Mouse (Mus musculus): ENCODE measurements around the gene Ccdc136. TPM values are rescaled to one million over a fixed set of nuclear protein-coding genes. Genes with fewer than 3 reads are reported as not detected.
A peak's percentile ranks its signal among the peaks of the same experiment; 100 is the strongest.

The Ccdc136 gene
- polyA plus RNA-seq, 1 experiment from 2014 or later = 28.2 TPM

DNA sequence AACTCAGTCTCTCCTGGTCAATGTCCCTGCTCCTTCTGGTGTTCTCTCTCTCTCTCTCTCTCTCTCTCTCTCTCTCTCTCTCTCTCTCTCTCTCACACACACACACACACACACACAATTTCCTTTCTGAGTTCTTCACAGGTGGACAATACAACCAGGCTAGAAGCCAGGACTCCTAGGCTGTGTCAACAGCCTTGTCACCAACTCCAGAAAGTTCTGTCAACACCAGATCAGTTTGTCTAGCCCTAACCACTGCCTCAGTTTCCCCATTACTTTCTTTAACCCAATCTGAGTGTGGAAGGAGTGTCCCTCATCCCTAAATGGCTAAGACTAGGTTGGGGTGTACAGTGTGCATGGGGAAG, 36.5 kb downstream of the Ccdc136 start:
- no peak for ATAC-seq (ENCODE audit: low FRiP score, low read depth)
- Histone ChIP-seq H3K4me3 (peak overlapping the region; percentile 66), H3K27me3 (peaks cover 36% of the 10 kb centered on the region), H3K4me1 (peaks cover 62% of the 10 kb centered on the region), H3K9ac (peak overlapping the region; percentile 75), H3K36me3 (no peaks in the 10 kb centered on the region), H3K4me2 (replicated peaks) (peak overlapping the region; percentile 83), H3K9me3 (no peaks in the 10 kb centered on the region), H3K27ac (no peak overlapping the region)

DNA sequence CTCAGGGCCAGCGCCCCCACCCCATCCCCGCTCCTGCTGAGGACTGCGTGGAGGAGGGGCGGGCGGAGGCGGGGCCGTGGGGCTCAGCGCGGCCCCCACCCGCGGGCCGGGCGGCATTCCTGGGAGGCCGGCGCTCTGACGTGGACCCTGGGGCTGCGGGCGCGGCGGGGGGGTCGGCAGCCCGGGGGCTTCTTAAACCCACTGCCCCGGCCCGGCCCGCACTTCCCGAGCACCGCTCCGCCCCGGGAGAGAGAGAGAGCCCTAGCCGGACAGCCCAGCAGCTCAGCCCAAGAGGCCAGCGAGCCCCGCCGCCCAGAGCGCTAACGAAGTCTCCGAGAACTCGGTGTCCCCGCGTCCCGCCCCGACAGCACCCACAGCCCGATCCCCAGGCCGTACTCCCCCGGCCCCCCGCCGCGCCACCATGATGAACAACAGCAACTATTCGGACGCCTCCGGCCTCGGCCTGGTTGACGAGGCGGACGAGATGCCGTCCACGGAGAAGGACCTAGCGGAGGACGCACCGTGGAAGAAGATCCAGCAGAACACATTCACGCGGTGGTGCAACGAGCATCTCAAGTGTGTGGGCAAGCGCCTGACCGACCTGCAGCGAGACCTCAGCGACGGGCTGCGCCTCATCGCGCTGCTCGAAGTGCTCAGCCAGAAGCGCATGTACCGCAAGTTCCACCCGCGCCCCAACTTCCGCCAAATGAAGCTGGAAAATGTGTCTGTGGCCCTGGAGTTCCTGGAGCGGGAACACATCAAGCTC, 37.1 kb downstream of the Ccdc136 start, which contains the start of gene Flnc:
Gene Flnc (plus strand): TSS at position 219 of the 766 bp plus-strand sequence.
- Histone ChIP-seq H3K9me3 (no peaks in the 10 kb centered on the region), H3K4me2 (replicated peaks) (peak within 1 kb of the TSS; percentile 83), H3K27me3 (peaks cover 36% of the 10 kb centered on the region), H3K36me3 (0 out of 2 replicates have a peak, but pooled peaks cover 1% of the 10 kb centered on the region), H3K9ac (peak within 1 kb of the TSS; percentile 75), H3K4me1 (peaks cover 62% of the 10 kb centered on the region), H3K27ac (peak within 1 kb of the TSS; percentile 72), H3K4me3 (peak within 1 kb of the TSS; percentile 66)
- under 1% methylated on average over 63 of the region's 77 CpGs for WGBS
- ATAC-seq (ENCODE audit: low FRiP score, low read depth) = peak; percentile 16; the same call in 1 of the 2 replicates

DNA sequence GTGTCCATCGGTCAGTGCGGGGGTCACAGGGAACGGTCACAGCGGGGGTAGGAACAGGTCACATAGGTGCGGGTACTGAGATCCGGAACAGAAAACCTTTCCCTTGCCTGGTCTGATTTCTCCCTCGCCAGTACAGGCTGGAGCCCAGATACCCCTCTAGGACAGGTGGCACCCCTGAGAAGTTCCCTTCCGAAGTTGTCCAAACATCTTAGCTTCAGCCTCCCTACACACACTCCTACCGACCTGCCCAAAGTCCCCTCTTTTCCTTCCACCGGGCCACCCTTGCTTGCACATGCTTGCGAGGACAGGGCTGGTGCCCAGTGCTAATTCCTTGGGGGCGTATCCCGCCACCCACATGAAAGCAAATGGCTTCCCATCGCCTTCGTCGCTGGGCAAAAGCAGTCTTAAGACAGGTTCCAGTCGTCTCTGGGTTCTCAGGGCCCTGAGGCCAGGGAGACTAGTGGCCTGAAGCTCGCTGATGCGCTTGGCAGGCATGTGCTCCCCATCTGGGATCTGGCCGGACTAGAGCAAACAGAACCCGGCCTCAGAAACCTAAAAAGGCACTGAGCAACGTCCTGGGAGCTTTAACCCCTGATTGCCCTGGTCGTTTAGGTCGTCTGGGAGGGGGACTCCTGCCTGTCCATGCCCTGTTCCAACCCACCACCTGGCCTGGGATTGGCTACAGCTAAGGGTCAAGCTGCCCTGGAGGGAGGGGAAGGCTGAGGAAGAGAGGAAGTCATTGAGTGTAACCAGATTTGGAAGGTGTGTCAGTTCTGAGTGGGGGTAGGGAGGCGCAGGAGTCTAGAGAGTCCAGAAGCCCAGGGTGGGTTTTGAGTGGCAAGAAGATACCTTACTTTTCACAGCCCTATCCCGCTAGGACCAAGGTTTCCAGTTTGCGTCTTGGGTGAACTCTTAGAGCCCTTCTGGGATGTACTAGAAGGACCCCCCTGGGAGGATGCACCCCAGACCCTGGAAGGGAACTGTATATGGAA, 38.0 kb downstream of the Ccdc136 start:
- Histone ChIP-seq H3K27ac (peak overlapping the region; percentile 87; the same call in 1 of the 2 replicates), H3K9ac (peak overlapping the region; percentile 75), H3K27me3 (peaks cover 36% of the 10 kb centered on the region)

DNA sequence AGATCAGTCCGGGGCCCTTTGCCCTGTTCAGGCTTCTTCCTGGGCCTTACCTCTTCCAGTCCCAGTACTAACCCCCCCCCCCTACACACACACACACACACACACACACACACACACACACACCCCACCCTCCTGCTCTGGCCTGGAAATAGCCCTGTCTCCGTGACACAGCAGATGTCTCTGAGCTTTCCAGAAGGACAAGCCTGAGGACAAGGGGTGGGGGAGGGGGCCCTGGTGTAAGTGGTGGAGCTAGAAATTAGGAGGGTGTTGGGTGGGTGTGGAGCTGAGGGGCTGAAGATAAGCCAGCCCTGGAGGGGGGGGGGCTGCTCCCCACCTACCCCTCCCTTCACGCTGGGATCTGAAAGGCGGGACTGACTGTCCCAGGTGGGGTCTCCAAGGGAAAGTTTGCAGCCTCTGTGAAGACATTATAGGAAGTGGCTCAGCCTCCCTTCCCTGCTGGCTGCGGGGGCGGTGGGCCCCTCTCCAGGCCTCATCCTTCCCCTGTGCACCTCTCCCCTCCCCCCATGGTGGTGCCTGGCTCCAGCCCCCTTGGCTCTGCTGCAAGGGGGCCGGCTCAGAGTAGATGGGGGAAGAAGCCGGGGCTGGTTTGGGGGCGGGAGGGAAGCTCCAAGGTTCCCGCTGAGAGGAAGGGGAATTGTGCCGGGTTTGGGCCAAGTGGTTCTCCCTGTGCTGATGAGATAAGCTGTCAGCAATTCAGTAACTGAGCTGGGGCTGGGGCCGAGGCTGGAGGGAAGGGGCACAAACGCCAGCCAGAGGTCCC, 39.0 kb downstream of the Ccdc136 start:
- H3K4me1 ChIP-seq = peaks cover 62% of the 10 kb centered on the region
- peak overlapping the region; percentile 66 for H3K4me3 ChIP-seq
- H3K9me3 ChIP-seq = no peaks in the 10 kb centered on the region
- H3K9ac ChIP-seq = peak overlapping the region; percentile 75
- WGBS = 5% methylated on average over 13 of the region's 13 CpGs
- H3K4me2 ChIP-seq (replicated peaks) = peak overlapping the region; percentile 83
- peak overlapping the region; percentile 87 for H3K27ac ChIP-seq
- peaks cover 17% of the 10 kb centered on the region; the same call in 1 of the 2 replicates for H3K36me3 ChIP-seq
- ATAC-seq (ENCODE audit: low FRiP score, low read depth) = peak; percentile 68
- peaks cover 36% of the 10 kb centered on the region for H3K27me3 ChIP-seq

More for the DNA sequence above, 38.0 kb downstream of the Ccdc136 start:
- ATAC-seq (ENCODE audit: low FRiP score, low read depth) = no peak
- H3K9me3 ChIP-seq = no peaks in the 10 kb centered on the region
- 0 out of 2 replicates have a peak, but pooled peaks cover 7% of the 10 kb centered on the region for H3K36me3 ChIP-seq
- WGBS = 3% methylated on average over 27 of the region's 27 CpGs
- peak overlapping the region; percentile 66 for H3K4me3 ChIP-seq
- H3K4me1 ChIP-seq = peaks cover 62% of the 10 kb centered on the region
- H3K4me2 ChIP-seq (replicated peaks) = peak overlapping the region; percentile 83

DNA sequence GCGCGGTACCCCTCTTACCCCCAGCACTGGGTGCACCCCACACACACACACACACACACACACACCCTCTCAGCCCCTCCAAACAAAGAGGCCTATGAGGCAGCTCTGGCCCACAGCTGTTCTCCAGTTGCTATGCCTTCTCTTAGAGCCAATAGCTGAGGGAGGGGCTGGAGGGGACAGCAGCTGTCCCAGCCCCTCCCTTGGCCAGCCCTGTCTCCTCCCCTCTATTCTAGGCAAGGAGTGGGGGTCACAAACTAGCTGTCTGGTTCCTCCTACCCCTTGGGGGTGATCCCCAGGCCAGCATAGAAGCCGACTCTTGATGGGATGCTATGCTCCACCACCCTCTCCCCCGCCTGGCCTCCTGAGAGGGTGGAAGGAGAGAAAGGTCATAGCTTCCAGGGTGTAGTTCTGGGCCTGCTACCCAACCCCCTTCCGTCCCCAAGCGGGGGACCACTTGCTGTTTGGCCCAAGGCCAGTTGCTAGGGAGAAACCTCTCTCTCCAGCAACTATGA, 39.9 kb downstream of the Ccdc136 start:
- H3K36me3 ChIP-seq = peaks cover 26% of the 10 kb centered on the region; the same call in 1 of the 2 replicates
- peaks cover 36% of the 10 kb centered on the region for H3K27me3 ChIP-seq
- peak; percentile 55 for ATAC-seq (ENCODE audit: low FRiP score, low read depth)
- H3K9ac ChIP-seq = peak overlapping the region; percentile 75
- peaks cover 57% of the 10 kb centered on the region for H3K4me1 ChIP-seq
- peak overlapping the region; percentile 87 for H3K27ac ChIP-seq
- H3K4me2 ChIP-seq (replicated peaks) = peak overlapping the region; percentile 83
- 8% methylated on average over 5 of the region's 6 CpGs for WGBS
- no peaks in the 10 kb centered on the region for H3K9me3 ChIP-seq
- H3K4me3 ChIP-seq = peak overlapping the region; percentile 66

DNA sequence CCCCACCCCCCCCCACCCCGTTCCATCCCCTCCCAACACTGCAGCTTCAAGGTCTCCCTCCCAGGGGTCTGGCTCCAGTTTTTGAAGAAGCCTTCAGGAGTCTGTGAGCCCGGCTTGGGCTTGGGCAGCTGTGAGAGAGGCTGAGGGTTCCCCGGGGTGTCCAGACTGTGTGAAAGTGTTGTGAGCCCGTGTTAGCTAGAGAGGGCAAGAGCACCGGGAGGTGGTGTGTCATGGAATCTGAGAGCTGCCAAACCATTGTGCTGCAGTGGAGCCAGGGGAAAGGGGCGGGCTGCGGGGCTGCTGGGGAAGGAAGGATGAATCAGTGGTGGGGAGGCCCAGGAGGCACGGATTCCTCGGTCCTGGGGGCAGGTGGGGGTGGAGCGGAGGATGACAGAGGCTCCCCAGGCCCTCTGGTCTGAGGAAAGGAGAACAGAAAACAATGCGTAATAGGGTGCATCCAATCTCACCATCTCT, 40.4 kb downstream of the Ccdc136 start:
- ATAC-seq (ENCODE audit: low FRiP score, low read depth) = peak; percentile 10; the same call in 1 of the 2 replicates
- peaks cover 53% of the 10 kb centered on the region for H3K4me1 ChIP-seq
- no peaks in the 10 kb centered on the region for H3K9me3 ChIP-seq
- peak overlapping the region; percentile 87 for H3K27ac ChIP-seq
- peaks cover 31% of the 10 kb centered on the region; the same call in 1 of the 2 replicates for H3K36me3 ChIP-seq
- peaks cover 33% of the 10 kb centered on the region for H3K27me3 ChIP-seq
- peak overlapping the region; percentile 45; the same call in 1 of the 2 replicates for H3K9ac ChIP-seq
- peak overlapping the region; percentile 66 for H3K4me3 ChIP-seq
- peak overlapping the region; percentile 83 for H3K4me2 ChIP-seq (replicated peaks)
- WGBS = 11% methylated on average over 11 of the region's 11 CpGs

DNA sequence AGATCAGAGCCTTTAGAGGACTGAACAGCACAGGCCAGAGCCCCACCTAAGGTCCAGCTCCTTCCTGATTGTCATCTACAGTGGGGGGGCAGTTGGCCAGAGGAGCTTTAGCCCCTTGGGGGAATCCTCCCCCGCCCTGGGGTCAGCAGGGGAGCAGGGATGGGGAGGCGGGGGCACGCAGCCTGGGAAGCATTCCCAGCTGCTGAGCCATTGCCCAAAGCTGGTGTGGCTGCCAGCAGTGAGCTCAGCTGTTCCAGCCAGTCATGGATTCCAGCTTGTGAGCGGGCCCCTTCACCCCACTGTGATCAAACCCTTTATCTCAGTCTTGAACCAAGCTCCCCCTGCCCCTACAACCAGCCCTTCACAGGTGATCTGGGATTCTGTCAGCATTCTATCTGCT, 43.1 kb downstream of the Ccdc136 start:
- no peak overlapping the region for H3K4me3 ChIP-seq
- WGBS = 73% methylated on average over 4 of the region's 4 CpGs
- no peaks in the 10 kb centered on the region for H3K9me3 ChIP-seq
- ATAC-seq (ENCODE audit: low FRiP score, low read depth) = no peak
- no peak overlapping the region for H3K27ac ChIP-seq
- no peak overlapping the region for H3K4me2 ChIP-seq (replicated peaks)
- H3K36me3 ChIP-seq = peaks cover 57% of the 10 kb centered on the region
- H3K4me1 ChIP-seq = peaks cover 31% of the 10 kb centered on the region
- H3K27me3 ChIP-seq = peaks cover 9% of the 10 kb centered on the region
- no peak overlapping the region for H3K9ac ChIP-seq

DNA sequence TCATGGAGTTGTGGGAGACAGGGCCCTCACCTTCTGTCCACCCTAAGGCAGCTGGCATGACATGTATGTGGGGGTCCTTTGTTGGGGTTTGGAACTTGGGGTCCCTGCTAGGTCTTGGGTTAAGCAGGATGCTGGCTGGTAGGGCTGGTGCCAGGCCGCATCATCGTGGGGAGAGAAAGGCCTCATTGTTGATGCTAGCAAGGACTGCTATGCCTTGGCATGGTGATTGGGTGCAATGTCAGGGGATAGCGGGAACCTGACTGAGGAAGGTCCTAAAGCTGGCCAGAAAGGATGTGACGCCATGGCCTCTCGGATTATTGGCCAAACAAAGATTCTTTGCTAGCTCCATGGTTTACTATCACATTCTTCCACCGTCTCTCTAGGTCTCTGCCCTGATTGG, 43.7 kb downstream of the Ccdc136 start:
- Histone ChIP-seq H3K27me3 (peaks cover 3% of the 10 kb centered on the region), H3K4me2 (replicated peaks) (no peak overlapping the region), H3K9ac (no peak overlapping the region), H3K36me3 (peaks cover 60% of the 10 kb centered on the region), H3K4me1 (peaks cover 26% of the 10 kb centered on the region), H3K9me3 (no peaks in the 10 kb centered on the region), H3K4me3 (no peak overlapping the region), H3K27ac (no peak overlapping the region)
- ATAC-seq (ENCODE audit: low FRiP score, low read depth) = no peak
- 93% methylated on average over 6 of the region's 6 CpGs for WGBS

DNA sequence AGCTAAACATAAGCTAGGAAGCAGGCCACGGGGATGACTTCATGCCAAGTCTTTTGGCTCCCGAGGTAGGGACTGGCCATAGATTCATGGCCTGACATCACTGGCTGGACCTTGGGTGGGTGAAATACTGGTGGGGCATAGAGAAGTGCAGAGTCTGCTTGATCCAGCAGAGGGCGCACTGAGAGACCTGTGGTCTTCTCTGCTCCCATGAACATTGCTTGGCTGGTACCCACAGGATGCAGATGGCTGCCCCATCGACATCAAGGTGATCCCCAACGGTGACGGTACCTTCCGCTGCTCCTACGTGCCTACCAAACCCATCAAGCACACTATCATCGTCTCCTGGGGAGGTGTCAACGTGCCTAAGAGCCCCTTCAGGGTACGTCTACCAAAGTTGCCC, 48.7 kb downstream of the Ccdc136 start:
- Histone ChIP-seq H3K36me3 (peaks cover 95% of the 10 kb centered on the region), H3K27ac (no peak overlapping the region), H3K9me3 (no peaks in the 10 kb centered on the region), H3K4me1 (no peaks in the 10 kb centered on the region), H3K4me3 (no peak overlapping the region), H3K4me2 (replicated peaks) (no peak overlapping the region), H3K27me3 (no peaks in the 10 kb centered on the region), H3K9ac (no peak overlapping the region)
- 74% methylated on average over 11 of the region's 11 CpGs for WGBS
- ATAC-seq (ENCODE audit: low FRiP score, low read depth) = no peak

DNA sequence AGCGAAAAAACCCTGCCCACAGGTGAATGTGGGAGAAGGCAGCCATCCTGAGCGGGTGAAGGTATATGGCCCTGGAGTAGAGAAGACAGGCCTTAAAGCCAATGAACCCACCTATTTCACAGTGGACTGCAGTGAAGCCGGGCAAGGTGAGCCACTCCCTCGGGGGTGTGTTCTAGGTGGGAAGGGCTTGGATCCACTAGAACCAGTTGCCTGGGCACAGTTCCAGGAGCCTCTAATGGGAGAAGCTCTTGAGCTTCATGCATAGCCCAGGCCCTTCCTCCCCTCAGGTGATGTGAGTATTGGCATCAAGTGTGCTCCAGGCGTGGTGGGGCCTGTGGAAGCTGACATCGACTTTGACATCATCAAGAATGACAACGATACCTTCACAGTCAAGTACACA, 49.2 kb downstream of the Ccdc136 start:
- Histone ChIP-seq H3K27me3 (no peaks in the 10 kb centered on the region), H3K9me3 (no peaks in the 10 kb centered on the region), H3K4me2 (replicated peaks) (no peak overlapping the region), H3K4me1 (no peaks in the 10 kb centered on the region), H3K4me3 (no peak overlapping the region), H3K9ac (no peak overlapping the region), H3K36me3 (peaks cover 95% of the 10 kb centered on the region), H3K27ac (no peak overlapping the region)
- no peak for ATAC-seq (ENCODE audit: low FRiP score, low read depth)
- WGBS = 93% methylated on average over 7 of the region's 7 CpGs

DNA sequence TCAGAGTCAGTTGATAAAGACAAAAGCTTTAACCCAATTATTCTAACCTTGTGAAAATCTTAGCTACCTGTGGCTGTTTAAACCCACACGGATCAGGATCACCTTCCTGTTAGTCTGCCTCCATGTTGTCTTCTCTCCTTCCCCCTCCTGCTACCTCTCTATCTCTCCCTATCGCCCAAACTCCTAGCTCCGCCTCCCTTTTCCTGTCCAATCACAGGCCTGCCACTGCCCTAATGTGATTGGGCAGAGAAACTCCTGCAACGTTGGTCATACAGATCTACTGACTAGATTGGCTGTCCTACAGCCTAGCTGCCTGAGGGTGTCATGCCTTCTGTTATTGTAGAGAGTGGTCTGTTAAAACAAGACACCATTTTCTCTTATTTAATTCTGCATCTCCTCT, 53.7 kb downstream of the Ccdc136 start:
- H3K4me1 ChIP-seq = no peaks in the 10 kb centered on the region
- ATAC-seq (ENCODE audit: low FRiP score, low read depth) = no peak
- H3K9me3 ChIP-seq = no peaks in the 10 kb centered on the region
- H3K4me2 ChIP-seq (replicated peaks) = no peak overlapping the region
- peaks cover 93% of the 10 kb centered on the region for H3K36me3 ChIP-seq
- H3K27ac ChIP-seq = no peak overlapping the region
- H3K4me3 ChIP-seq = no peak overlapping the region
- no peak overlapping the region for H3K9ac ChIP-seq
- 31% methylated on average over 4 of the region's 4 CpGs for WGBS
- no peaks in the 10 kb centered on the region for H3K27me3 ChIP-seq
